Mouse (Mus musculus) urinary bladder, postnatal 14 days (tissue): Measurements from ENCODE around the gene Abcg4.

Experiments used
- DNase-seq: peaks from one replicate; pipeline ENCODE4 v3.0.0; 2021; ENCODE audit warnings: low spot score

Abcg4 gene

GRCm38 (mm10) chr9:44238501-44239190 is 49.8 kb downstream of the Abcg4 start:
- no peak for DNase-seq

- DNase-seq = no peak
Observed at GRCm38 (mm10) chr9:44237128-44237527, 51.3 kb downstream of the Abcg4 start.

GRCm38 (mm10) chr9:44236601-44237000 is 51.8 kb downstream of the Abcg4 start:
- DNase-seq = no peak

GRCm38 (mm10) chr9:44234479-44235427 is 53.7 kb downstream of the Abcg4 start:
- peak; percentile 64 for DNase-seq

- DNase-seq = peak; percentile 99
Observed at GRCm38 (mm10) chr9:44233802-44234478, 54.5 kb downstream of the Abcg4 start, which contains the start of gene Cbl. Cbl (minus strand) TSS chr9:44234049.

GRCm38 (mm10) chr9:44233021-44233801 is 55.2 kb downstream of the Abcg4 start:
- DNase-seq = peak; percentile 36

GRCm38 (mm10) chr9:44231609-44232008 is 56.8 kb downstream of the Abcg4 start:
- DNase-seq = no peak

- no peak for DNase-seq
Observed at GRCm38 (mm10) chr9:44225993-44226392, 62.4 kb downstream of the Abcg4 start.
